Mouse (Mus musculus) frontal cortex, postnatal 14 days (tissue): ENCODE data around the gene Gm10801.
"Not testable (repeated sequence)": the region's sequence is repeated elsewhere in the genome, so short reads cannot be mapped to it uniquely, and the experiment has no call there.

Source experiments
- DNase-seq, 2 experiments: peaks; one replicate each; pipeline ENCODE4 v3.0.0; 2022; ENCODE audit warnings: low spot score in 2 of 2

Gene Gm10801

DNA sequence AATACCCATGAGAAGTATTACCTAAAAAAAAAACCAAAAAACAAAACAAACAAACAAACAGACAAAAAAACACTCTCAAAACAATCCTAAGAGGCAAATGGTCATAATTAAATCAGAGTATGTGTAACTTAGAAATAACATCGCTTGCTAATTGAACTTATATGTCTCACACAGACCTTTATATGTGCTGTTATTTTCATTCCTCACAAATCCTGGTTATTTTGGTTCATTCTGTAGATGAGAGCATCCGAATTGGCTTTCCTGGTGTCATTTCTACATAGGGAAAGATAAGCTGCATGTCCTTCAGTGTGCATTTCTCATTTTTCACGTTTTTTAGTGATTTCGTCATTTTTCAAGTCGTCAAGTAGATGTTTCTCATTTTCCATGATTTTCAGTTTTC, at the start of gene Gm10801:
Gene Gm10801 (plus strand): TSS at position 301 of the 400 bp plus-strand sequence.
- DNase-seq, result not testable (repeated sequence)

DNA sequence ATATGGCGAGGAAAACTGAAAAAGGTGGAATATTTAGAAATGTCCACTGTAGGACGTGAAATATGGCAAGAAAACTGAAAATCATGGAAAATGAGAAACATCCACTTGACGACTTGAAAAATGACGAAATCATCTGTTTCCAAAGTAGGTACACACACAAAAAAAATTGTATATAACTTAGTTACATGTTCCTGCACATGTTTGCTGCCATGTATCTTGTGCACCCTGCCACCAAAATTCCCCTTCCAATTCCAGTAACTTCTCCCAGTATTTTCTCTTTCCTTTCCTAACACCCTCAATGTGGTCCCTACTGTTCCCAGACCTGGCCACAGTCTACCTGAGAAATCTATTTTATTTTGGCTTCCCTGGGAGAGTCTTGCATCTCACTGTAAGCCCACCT, 5.2 kb downstream of the Gm10801 start, which contains the start of gene Gm10800:
Gene Gm10800 (minus strand): TSS at position 101 of the 400 bp plus-strand sequence.
- not testable (repeated sequence) for DNase-seq

DNA sequence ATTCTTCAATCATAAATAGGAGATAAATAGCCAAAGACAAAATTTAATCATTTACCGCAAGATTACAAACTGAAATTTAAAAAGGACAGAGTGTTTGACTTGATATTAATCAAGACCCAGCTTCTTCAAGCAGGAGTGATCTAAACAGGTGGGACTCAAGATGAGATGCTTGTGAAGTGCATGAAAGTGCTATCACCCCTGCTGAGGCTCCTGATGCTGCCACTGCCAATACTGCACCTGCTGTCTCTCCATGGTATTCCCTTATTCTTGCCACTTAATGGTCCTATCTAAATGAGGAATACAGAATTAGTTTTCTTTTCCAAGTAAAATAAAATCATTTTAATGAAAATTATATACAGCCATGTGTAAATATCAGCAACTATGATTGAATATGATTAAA, 35.5 kb downstream of the Gm10801 start:
- DNase-seq, result no peak
